Mouse (Mus musculus) ES-Bruce4 (cell line): ENCODE results near the gene Ssbp3. TPM values are rescaled to one million over a fixed set of nuclear protein-coding genes. Genes with fewer than 3 reads are reported as not detected.

Experiments used
- H3K27ac ChIP-seq: 2 replicates; pipeline ENCODE4 v1.5.1; 2012; ENCODE audit warnings: low read length, inconsistent platforms; ENCODE audit not compliant: insufficient read depth
- H3K27me3 ChIP-seq: 2 replicates; pipeline ENCODE4 v1.6.1; 2012; ENCODE audit warnings: mild to moderate bottlenecking, low read length, inconsistent platforms; ENCODE audit not compliant: control insufficient read depth, poor library complexity, insufficient read depth, severe bottlenecking
- H3K36me3 ChIP-seq: 2 replicates; pipeline ENCODE4 v1.6.1; 2012; ENCODE audit warnings: inconsistent platforms, mild to moderate bottlenecking, low read length, moderate library complexity; ENCODE audit not compliant: control insufficient read depth, poor library complexity, insufficient read depth, severe bottlenecking
- H3K4me1 ChIP-seq: one replicate; pipeline ENCODE4 v1.8.1; 2011; ENCODE audit warnings: low read length; ENCODE audit not compliant: control insufficient read depth, insufficient read depth
- H3K4me3 ChIP-seq: 2 replicates; pipeline ENCODE4 v1.5.1; 2011; ENCODE audit warnings: low read depth, mild to moderate bottlenecking, low read length
- H3K9ac ChIP-seq: 2 replicates; pipeline ENCODE4 v1.6.1; 2012; ENCODE audit warnings: low read depth, mild to moderate bottlenecking, inconsistent platforms; ENCODE audit not compliant: poor library complexity, severe bottlenecking
- H3K9me3 ChIP-seq: replicated peaks from 2 replicates; pipeline ENCODE4 v1.6.1; 2012; ENCODE audit warnings: mild to moderate bottlenecking, low read length, inconsistent platforms; ENCODE audit not compliant: control insufficient read depth, poor library complexity, insufficient read depth, severe bottlenecking
- CTCF ChIP-seq: IDR thresholded peaks from one replicate; pipeline ENCODE4 v1.8.1; 2011; ENCODE audit warnings: low read depth, low read length
- EP300 ChIP-seq: IDR thresholded peaks from 2 replicates; pipeline ENCODE4 v1.6.1; 2011; ENCODE audit warnings: low read depth, low read length; ENCODE audit not compliant: insufficient read depth
- POLR2A ChIP-seq: IDR thresholded peaks from one replicate; pipeline ENCODE4 v1.8.1; 2011; ENCODE audit warnings: low read length; ENCODE audit not compliant: insufficient read depth
- polyA plus RNA-seq: library from polyadenylated mRNA; stranded (reverse); fragments of >200 nt; gene quantifications from 2 replicates; pipeline ENCODE4 v1.2.4, GENCODE M21; 2011; ENCODE audit warnings: low read depth; ENCODE audit not compliant: missing spikeins, insufficient read depth, insufficient read length

Ssbp3 gene
- polyA plus RNA-seq, 1 experiment = 245 TPM

GRCm38 (mm10) chr4:107083126-107083525, 172.6 kb downstream of the Ssbp3 start:
- H3K27ac ChIP-seq = no peak overlapping the region
- no peak overlapping the region for H3K9ac ChIP-seq
- H3K27me3 ChIP-seq = no peaks in the 10 kb centered on the region
- no peak overlapping the region for H3K4me3 ChIP-seq
- H3K36me3 ChIP-seq = no peaks in the 10 kb centered on the region
- no peaks in the 10 kb centered on the region for H3K9me3 ChIP-seq
- TF ChIP-seq POLR2A (no peak), EP300 (no peak), CTCF (no peak)
- H3K4me1 ChIP-seq = no peaks in the 10 kb centered on the region

DNA sequence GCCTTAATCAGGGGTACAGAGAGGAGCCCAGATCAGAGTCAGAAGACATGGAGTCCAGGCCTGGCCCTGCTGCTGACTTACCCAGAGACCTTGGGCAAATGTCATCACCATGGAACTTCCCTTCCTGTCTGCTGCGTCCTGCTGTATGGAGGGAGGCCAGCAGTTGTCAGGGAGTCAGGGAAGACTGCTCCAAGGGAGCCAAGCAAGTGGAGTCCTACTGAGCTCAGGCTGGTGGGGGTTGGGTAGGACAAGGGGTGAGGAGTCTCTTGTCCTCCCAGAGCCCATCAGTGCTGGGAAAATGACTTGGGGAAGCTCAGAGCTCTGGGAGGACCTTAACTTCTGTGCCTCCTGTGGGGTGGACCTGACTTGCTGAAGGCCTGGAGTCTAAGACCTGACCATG, 173.8 kb downstream of the Ssbp3 start:
- Histone ChIP-seq H3K9me3 (no peaks in the 10 kb centered on the region), H3K9ac (no peak overlapping the region), H3K4me1 (no peaks in the 10 kb centered on the region), H3K4me3 (no peak overlapping the region), H3K27ac (no peak overlapping the region), H3K27me3 (no peaks in the 10 kb centered on the region), H3K36me3 (no peaks in the 10 kb centered on the region)
- no peak for TF ChIP-seq POLR2A
- TF ChIP-seq EP300 = no peak
- no peak for TF ChIP-seq CTCF

DNA sequence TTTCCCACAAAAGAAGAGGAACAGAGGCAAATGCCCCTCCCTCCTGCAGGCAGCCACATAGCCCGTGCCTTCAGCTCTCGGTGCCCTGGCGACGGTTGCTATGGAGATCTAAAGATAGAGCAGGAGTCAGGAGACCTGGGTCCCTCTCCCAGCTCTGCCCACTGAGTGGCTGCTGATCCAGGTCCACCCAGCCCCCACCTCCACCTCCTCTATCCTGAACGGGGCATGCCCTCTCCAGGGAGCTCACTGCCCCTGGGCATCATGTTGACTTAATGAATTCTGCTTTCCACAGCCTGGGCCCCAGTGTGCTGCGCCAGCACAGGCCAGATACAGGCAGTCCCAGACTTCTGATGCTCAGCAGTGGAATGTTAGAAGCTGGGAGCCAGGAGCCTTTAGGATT, 174.4 kb downstream of the Ssbp3 start:
- Histone ChIP-seq H3K4me3 (no peak overlapping the region), H3K4me1 (no peaks in the 10 kb centered on the region), H3K27me3 (no peaks in the 10 kb centered on the region), H3K9me3 (no peaks in the 10 kb centered on the region), H3K9ac (no peak overlapping the region), H3K36me3 (no peaks in the 10 kb centered on the region), H3K27ac (no peak overlapping the region)
- TF ChIP-seq EP300 = no peak

GRCm38 (mm10) chr4:107091696-107092095, 181.2 kb downstream of the Ssbp3 start:
- no peaks in the 10 kb centered on the region for H3K4me1 ChIP-seq
- no peak overlapping the region for H3K9ac ChIP-seq
- no peaks in the 10 kb centered on the region for H3K36me3 ChIP-seq
- H3K9me3 ChIP-seq = no peaks in the 10 kb centered on the region
- no peak overlapping the region for H3K4me3 ChIP-seq
- H3K27me3 ChIP-seq = no peaks in the 10 kb centered on the region
- TF ChIP-seq POLR2A (no peak), CTCF (no peak), EP300 (no peak)
- no peak overlapping the region for H3K27ac ChIP-seq

- TF ChIP-seq POLR2A (no peak), CTCF (no peak), EP300 (no peak)
- Histone ChIP-seq H3K4me3 (no peak overlapping the region), H3K9me3 (no peaks in the 10 kb centered on the region), H3K27me3 (no peaks in the 10 kb centered on the region), H3K36me3 (no peaks in the 10 kb centered on the region), H3K27ac (no peak overlapping the region), H3K9ac (no peak overlapping the region), H3K4me1 (no peaks in the 10 kb centered on the region)
Measured at GRCm38 (mm10) chr4:107094484-107095187, 184.1 kb downstream of the Ssbp3 start.

- Histone ChIP-seq H3K4me1 (no peaks in the 10 kb centered on the region), H3K9me3 (no peaks in the 10 kb centered on the region), H3K9ac (no peak overlapping the region), H3K27ac (no peak overlapping the region), H3K36me3 (no peaks in the 10 kb centered on the region), H3K27me3 (no peaks in the 10 kb centered on the region), H3K4me3 (no peak overlapping the region)
- TF ChIP-seq POLR2A = no peak
- no peak for TF ChIP-seq CTCF
- TF ChIP-seq EP300 = no peak
Measured at GRCm38 (mm10) chr4:107096043-107096442, 185.5 kb downstream of the Ssbp3 start.
